Mouse (Mus musculus) midbrain, embryonic 16.5 days (tissue): ENCODE measurements around the gene Dstyk. TPM values are rescaled to one million over a fixed set of nuclear protein-coding genes. Genes with fewer than 3 reads are reported as not detected.

ENCODE experiments used
- ATAC-seq: fragments of 200-750 bp; cut with Nextera tagmentation; 2 replicates; pipeline ENCODE4 v1.8.0; 2017; ENCODE audit warnings: moderate TSS enrichment
- H3K27ac ChIP-seq: fragments of 300-500 bp; sonication (generic); 2 replicates; pipeline ENCODE4 v1.5.1; 2014; ENCODE audit warnings: mild to moderate bottlenecking, low read length, mixed read lengths
- H3K27me3 ChIP-seq: fragments of 300-500 bp; sonication (generic); 2 replicates; pipeline ENCODE4 v1.6.1; 2014; ENCODE audit warnings: low read depth, low read length, mixed read lengths; ENCODE audit not compliant: control insufficient read depth, insufficient read depth
- H3K36me3 ChIP-seq: fragments of 300-500 bp; sonication (generic); 2 replicates; pipeline ENCODE4 v1.6.1; 2014; ENCODE audit warnings: mild to moderate bottlenecking, low read length, moderate library complexity, mixed read lengths; ENCODE audit not compliant: control insufficient read depth, insufficient read depth
- H3K4me1 ChIP-seq: fragments of 300-500 bp; sonication (generic); 2 replicates; pipeline ENCODE4 v1.6.1; 2014; ENCODE audit warnings: mild to moderate bottlenecking, low read length, mixed read lengths; ENCODE audit not compliant: control insufficient read depth, insufficient read depth
- H3K4me2 ChIP-seq: fragments of 300-500 bp; sonication (generic); 2 replicates; pipeline ENCODE4 v1.6.1; 2014; ENCODE audit warnings: mild to moderate bottlenecking, low read length, mixed read lengths
- H3K4me3 ChIP-seq: fragments of 300-500 bp; sonication (generic); 2 replicates; pipeline ENCODE4 v1.5.1; 2014; ENCODE audit warnings: low read depth, mild to moderate bottlenecking, low read length, moderate library complexity, mixed read lengths
- H3K9ac ChIP-seq: fragments of 300-500 bp; sonication (generic); 2 replicates; pipeline ENCODE4 v1.6.1; 2014; ENCODE audit warnings: low read depth, low read length, mixed read lengths
- H3K9me3 ChIP-seq: fragments of 300-500 bp; sonication (generic); replicated peaks from 2 replicates; pipeline ENCODE4 v1.6.1; 2014; ENCODE audit warnings: mild to moderate bottlenecking, low read length, mixed read lengths; ENCODE audit not compliant: control insufficient read depth, poor library complexity, severe bottlenecking
- WGBS: fragments of 180-500 bp; shearing (Covaris S2); extraction: QIAGEN DNeasy Blood & Tissue Kit; methylation state at CpG from one replicate; pipeline ENCODE4 v1.1.7; 2014; 5-methylcytosine and 5-hydroxymethylcytosine counted together
- polyA plus RNA-seq: library from polyadenylated mRNA; unstranded; fragments of >200 nt; fragmentation: Nextera tagmentation; extraction: Ambion mirVana; gene quantifications from 2 replicates; pipeline ENCODE4 v1.2.1, GENCODE M21; 2015

Dstyk gene
- polyA plus RNA-seq, 1 experiment from 2014 or later: 10.3 TPM

DNA sequence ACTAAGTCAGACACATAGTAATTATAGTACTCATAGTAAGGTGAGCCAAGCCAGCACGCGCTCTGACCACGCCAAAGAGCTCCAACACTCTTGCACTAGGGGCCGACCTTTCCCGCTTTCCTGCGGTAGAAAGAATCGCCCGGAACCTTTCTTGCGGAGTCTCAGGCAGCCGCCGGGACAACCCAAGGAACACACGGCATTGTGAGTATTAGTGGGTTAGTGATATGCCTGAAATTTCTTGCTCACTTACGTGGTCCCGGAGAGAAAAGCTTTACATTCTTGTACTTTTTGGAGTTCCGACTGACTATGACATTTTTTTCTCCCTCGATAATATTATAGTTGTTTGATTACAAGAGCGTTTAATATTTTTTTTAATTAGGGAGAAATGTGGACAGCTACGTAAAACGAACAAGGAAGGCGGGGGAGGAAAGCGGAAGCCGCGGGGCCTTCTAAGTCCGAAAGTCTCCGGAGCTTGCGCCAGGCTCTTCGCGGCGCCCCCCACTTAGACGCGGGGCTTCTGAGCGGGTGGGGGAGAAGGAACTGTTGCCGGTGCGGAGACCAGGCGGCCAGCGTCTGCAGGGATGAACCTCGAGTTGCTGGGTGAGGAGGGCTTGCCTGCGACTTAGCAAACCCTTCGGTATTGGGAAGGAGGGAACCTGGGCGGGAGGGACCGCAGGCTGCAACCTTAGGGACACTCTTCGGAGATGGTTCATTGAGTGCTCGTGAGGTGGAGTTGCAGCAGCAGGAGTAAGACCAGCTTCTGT, 59.8 kb downstream of the Dstyk start, which contains the start of gene Rbbp5:
Gene Rbbp5 (plus strand): TSS at position 438 of the 764 bp plus-strand sequence.
- Histone ChIP-seq H3K9me3 (no peaks in the 10 kb centered on the region), H3K27ac (peak within 1 kb of the TSS; percentile 75), H3K9ac (peak within 1 kb of the TSS; percentile 81), H3K4me2 (peak within 1 kb of the TSS; percentile 89), H3K27me3 (no peaks in the 10 kb centered on the region), H3K4me1 (peaks cover 18% of the 10 kb centered on the region), H3K36me3 (no peaks in the 10 kb centered on the region), H3K4me3 (peak within 1 kb of the TSS; percentile 85)
- WGBS: under 1% methylated on average over 43 of the region's 43 CpGs
- ATAC-seq: peak; percentile 93

DNA sequence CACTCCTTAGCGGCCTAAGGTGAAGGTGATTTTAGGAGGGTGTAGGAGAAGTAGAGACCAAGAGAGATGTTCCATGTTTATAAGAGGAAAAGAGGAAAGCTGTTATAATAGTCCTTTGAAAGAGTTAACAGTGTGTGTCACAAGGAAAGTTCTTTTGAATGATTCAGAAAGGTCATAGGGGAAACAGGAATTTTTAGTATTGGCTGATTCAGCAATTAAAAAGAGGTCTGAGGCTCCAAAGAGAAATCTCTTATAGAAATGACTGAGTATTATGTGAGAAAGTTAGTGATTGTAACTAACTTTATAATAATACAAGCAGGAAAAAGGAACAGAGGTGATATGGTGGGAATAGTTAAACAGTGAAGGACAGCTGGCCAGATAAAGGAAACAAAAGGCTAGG, 62.1 kb downstream of the Dstyk start:
- Histone ChIP-seq H3K36me3 (no peaks in the 10 kb centered on the region), H3K27me3 (no peaks in the 10 kb centered on the region), H3K4me3 (no peak overlapping the region), H3K9me3 (no peaks in the 10 kb centered on the region), H3K4me1 (peaks cover 18% of the 10 kb centered on the region), H3K27ac (no peak overlapping the region), H3K9ac (no peak overlapping the region), H3K4me2 (no peak overlapping the region)
- ATAC-seq: no peak
- WGBS: 84% methylated on average over 1 of the region's 1 CpGs

DNA sequence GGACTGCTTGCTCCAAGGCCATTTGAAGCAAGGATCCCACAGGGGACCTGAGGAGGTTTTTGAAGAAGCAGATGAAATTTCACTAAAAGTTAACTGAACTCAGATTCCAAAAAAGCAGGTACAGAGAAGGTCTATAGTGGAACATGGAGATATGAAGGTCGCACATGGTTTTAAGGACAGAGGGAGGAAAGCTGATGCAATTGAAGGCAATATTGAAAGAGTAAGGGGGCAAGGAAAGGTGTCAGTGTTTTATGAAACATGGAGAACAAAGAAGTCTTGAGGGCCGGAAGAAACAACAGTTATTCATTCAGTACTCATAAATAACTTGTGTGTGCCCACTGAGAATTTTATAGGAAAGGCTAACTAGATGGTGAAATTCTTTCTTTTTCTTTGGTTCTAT, 64.3 kb downstream of the Dstyk start:
- 97% methylated on average over 2 of the region's 2 CpGs for WGBS
- H3K4me3 ChIP-seq: no peak overlapping the region
- no peak for ATAC-seq
- no peak overlapping the region for H3K4me2 ChIP-seq
- H3K9ac ChIP-seq: no peak overlapping the region
- no peaks in the 10 kb centered on the region for H3K9me3 ChIP-seq
- H3K27ac ChIP-seq: no peak overlapping the region
- 0 out of 2 replicates have a peak, but pooled peaks cover under 1% of the 10 kb centered on the region for H3K36me3 ChIP-seq
- peaks cover 12% of the 10 kb centered on the region for H3K4me1 ChIP-seq
- no peaks in the 10 kb centered on the region for H3K27me3 ChIP-seq

DNA sequence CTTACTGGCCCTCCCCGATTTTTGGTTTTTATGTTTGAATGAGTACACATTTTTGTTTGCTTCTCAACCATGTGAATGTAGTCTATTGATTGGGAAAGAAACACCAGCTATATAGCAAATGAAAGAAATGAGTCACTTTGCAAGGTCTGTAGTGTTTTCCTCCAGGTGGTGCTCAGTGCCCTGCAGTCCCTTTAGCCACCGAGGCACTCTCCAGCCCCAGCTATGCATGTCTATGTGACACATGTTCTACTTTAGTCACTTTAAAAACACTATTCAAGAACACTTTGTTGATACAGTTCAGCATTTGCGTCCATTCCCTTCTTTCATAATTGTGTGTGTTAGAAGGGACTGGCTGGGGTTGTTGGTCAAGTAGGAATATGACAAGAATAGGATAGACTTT, 65.9 kb downstream of the Dstyk start:
- H3K9me3 ChIP-seq: no peaks in the 10 kb centered on the region
- H3K27me3 ChIP-seq: no peaks in the 10 kb centered on the region
- no peak overlapping the region for H3K27ac ChIP-seq
- H3K4me2 ChIP-seq: no peak overlapping the region
- no peak overlapping the region for H3K9ac ChIP-seq
- WGBS: 83% methylated on average over 3 of the region's 3 CpGs
- no peak for ATAC-seq
- H3K4me3 ChIP-seq: no peak overlapping the region
- 0 out of 2 replicates have a peak, but pooled peaks cover 6% of the 10 kb centered on the region for H3K36me3 ChIP-seq
- H3K4me1 ChIP-seq: peaks cover 8% of the 10 kb centered on the region

DNA sequence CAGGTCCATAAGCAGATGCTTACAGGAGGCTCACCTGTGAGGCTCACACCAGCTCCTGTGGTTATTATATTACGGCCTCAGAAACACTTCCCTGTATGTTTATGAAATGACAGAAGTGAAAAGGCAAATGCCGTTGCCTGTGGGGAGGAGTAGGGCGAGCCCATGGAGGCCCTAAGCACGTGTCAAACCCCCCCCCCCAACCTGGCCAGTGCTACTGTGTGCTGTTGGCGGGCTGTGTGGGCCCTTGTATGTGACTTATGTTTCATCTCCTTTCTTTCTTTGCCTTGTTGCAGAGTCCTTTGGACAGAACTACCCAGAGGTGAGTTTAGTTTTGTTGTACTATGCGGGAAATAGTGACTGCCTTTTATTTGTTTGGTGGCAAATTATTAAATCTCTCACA, 66.4 kb downstream of the Dstyk start:
- Histone ChIP-seq H3K4me1 (peaks cover 2% of the 10 kb centered on the region), H3K4me3 (no peak overlapping the region), H3K36me3 (0 out of 2 replicates have a peak, but pooled peaks cover 6% of the 10 kb centered on the region), H3K27me3 (no peaks in the 10 kb centered on the region), H3K9me3 (no peaks in the 10 kb centered on the region), H3K9ac (no peak overlapping the region), H3K4me2 (no peak overlapping the region), H3K27ac (no peak overlapping the region)
- 91% methylated on average over 6 of the region's 6 CpGs for WGBS
- no peak for ATAC-seq

DNA sequence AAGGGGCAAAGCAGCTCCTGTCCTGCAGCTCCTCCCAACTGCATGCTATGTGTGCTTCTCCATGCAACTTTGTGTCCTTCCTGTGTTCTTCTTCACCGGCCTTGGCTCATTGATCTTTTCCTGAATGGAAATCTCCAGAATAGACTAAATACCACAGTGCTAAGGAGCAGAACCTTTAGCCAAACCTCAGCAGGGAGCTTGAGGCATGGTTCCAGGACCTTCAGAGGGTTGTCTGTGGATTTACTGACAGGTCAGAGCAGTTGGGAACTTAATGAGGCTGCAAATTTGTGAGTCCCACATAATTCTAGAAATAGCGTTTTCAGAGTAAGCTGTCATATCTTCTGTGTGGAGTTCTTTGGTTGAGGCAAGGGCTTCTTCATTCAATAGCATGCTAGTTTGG, 83.2 kb downstream of the Dstyk start:
- ATAC-seq: no peak
- H3K9me3 ChIP-seq: no peaks in the 10 kb centered on the region
- H3K9ac ChIP-seq: no peak overlapping the region
- no peaks in the 10 kb centered on the region for H3K4me1 ChIP-seq
- H3K27me3 ChIP-seq: no peaks in the 10 kb centered on the region
- 91% methylated on average over 2 of the region's 2 CpGs for WGBS
- no peak overlapping the region for H3K4me3 ChIP-seq
- H3K36me3 ChIP-seq: peaks cover 32% of the 10 kb centered on the region
- H3K27ac ChIP-seq: no peak overlapping the region
- H3K4me2 ChIP-seq: no peak overlapping the region

DNA sequence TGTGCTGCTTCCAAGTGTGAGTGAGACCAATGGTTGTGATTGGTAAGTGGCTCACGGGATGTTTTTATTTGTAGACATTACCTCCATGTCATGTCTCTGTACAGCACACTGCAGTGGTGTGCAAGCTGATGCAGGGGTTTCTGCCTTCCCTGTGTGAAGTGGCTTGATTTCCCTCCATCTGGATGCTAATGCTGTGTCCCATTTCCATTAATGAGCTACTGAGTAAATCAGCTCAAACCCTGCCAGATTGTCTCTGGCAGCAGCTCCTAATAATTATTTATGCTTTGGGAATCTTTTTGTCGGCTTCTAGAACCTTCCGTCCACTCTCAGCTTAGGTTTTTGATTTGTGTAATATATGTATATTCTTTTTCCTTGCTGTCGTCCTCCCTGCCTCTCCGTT, 87.8 kb downstream of the Dstyk start:
- Histone ChIP-seq H3K9me3 (no peaks in the 10 kb centered on the region), H3K27me3 (no peaks in the 10 kb centered on the region), H3K36me3 (peaks cover 13% of the 10 kb centered on the region), H3K27ac (no peak overlapping the region), H3K9ac (no peak overlapping the region), H3K4me1 (no peaks in the 10 kb centered on the region), H3K4me2 (no peak overlapping the region), H3K4me3 (no peak overlapping the region)
- no peak for ATAC-seq
- 79% methylated on average over 5 of the region's 5 CpGs for WGBS

DNA sequence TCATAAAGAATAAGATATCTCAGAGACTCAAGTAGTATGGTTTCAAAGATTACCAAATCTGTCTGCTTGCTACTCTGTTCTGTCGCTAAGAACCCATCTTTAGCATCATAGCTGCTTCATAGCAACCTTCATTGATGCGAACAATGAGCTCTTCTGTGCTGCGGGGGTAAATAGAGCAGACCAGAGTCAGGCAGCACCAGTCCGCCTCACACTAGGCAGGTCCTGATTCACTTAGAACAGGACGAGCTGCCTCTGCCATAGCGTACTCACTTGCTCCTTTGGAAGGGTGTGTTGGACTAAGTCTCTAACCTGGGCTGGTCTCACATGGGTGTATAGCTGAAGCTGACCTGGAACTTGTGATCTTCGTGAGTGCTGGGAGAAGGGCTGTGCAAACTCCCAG, 88.7 kb downstream of the Dstyk start, which contains the start of gene Tmem81:
Gene Tmem81 (plus strand): TSS at position 173 of the 400 bp plus-strand sequence.
- Histone ChIP-seq H3K4me1 (no peaks in the 10 kb centered on the region), H3K4me3 (no peak within 1 kb of the TSS), H3K9me3 (no peaks in the 10 kb centered on the region), H3K27ac (peak within 1 kb of the TSS; percentile 28; the same call in 1 of the 2 replicates), H3K4me2 (no peak within 1 kb of the TSS), H3K27me3 (no peaks in the 10 kb centered on the region), H3K9ac (no peak within 1 kb of the TSS), H3K36me3 (peaks cover 9% of the 10 kb centered on the region)
- ATAC-seq: no peak
- WGBS: 84% methylated on average over 7 of the region's 7 CpGs

DNA sequence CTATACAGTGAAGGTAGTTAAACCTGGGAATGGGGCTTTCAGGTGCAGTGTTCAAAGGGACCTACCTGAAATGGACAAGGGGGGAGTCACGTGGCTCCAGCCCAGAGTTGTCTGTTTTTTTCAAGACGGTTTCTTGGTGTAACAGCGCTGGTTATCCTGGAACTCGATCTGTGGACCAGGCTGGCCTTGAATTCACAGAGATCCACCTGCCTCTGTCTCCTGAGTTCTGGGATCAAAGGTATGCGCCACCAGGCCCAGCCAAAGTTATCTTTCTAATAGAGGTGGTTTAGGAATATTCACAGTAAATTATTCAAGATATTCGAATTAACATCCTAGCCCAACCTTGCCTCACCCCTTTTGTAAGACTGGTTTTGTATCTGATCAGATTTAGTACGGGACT, 89.3 kb downstream of the Dstyk start:
- Histone ChIP-seq H3K4me1 (no peaks in the 10 kb centered on the region), H3K9ac (no peak overlapping the region)

More for the DNA sequence above, 89.3 kb downstream of the Dstyk start:
- whole genome bisulfite sequencing: 97% methylated on average over 7 of the region's 7 CpGs
- Histone ChIP-seq H3K4me2 (no peak overlapping the region), H3K27me3 (no peaks in the 10 kb centered on the region), H3K36me3 (peaks cover 9% of the 10 kb centered on the region), H3K4me3 (no peak overlapping the region), H3K9me3 (no peaks in the 10 kb centered on the region), H3K27ac (no peak overlapping the region)
- ATAC-seq: no peak
